Mouse (Mus musculus): ENCODE results near the gene Gyg.

- TF ChIP-seq CTCF (IDR thresholded peaks at IDR 0.05; ENCODE audit: extremely low read depth, insufficient read depth, insufficient read length, insufficient replicate concordance) = no peak
- no peak for TF ChIP-seq POLR2A (IDR thresholded peaks at IDR 0.05; ENCODE audit: low read depth, low read length)
Observed at GRCm38 (mm10) chr3:20082161-20082560, 73.0 kb downstream of the Gyg start.

All from spleen, adult 2 months (tissue).